Mouse (Mus musculus): Measurements from ENCODE around the gene Mrps15.
"Not testable (repeated sequence)": the region's sequence is repeated elsewhere in the genome, so short reads cannot be mapped to it uniquely, and the experiment has no call there.

Gene Mrps15

GRCm38 (mm10) chr4:126077833-126078232 lies 31.1 kb downstream of the Mrps15 start:
- DNase-seq (ENCODE audit: low spot score): no peak

DNA sequence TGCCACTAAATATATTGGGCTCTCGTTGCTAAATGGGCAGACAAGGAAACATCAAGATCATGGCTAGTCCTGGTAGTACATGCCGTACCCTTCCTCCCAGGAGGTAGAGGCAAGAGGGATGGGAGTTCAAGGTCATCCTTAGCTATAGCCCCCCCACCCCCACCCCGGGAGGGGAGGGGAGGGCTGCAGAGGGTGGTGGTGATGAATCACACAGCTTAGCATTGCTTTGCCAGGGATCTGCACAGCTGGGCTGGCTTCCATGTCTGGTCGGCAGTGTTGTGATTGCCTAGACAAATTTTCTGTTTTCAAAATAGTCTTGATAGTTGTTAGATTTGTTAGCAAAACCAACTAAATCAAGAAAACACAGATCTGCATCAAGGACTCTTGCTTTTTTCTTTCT lies 32.5 kb downstream of the Mrps15 start:
- DNase-seq (ENCODE audit: low spot score): no peak

DNA sequence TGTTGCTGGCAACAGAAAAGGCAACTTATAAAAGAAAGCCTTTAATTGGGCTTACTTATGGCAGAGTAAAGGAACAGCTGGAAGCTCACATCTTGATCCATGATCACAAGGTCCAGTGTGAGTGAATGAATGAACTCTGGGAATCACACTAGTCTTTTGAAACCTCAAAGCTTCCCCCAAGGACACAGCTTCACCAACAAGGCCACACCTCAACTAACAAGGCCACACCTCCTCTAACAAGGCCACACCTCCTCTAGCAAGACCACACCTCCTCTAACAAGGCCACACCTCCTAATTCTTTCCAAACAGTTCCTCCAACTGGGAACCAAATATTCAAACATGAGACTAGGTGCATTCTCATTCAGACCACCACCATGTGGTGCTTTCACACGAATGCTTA lies 34.9 kb downstream of the Mrps15 start:
- no peak for DNase-seq (ENCODE audit: low spot score)

DNA sequence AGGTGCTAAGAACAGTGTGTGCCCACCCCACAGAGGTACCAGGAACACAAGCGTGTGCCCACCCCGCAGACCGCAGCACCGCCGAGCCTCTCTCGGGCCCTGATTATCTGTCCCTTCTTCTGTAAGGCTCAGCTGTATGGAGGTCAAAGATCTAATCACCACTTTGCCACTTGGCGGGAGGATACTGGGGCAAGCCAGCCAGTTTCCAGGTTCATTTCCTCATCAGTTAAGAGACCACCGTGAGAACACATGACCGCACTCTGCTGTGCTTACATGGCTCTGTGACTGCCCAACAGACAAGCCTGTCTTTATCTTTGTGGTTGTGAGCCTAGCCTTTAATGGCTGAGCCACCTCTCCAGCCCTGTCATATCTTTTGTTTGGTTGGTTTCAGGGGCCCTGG lies 36.3 kb downstream of the Mrps15 start:
- no peak for DNase-seq (ENCODE audit: low spot score)

DNA sequence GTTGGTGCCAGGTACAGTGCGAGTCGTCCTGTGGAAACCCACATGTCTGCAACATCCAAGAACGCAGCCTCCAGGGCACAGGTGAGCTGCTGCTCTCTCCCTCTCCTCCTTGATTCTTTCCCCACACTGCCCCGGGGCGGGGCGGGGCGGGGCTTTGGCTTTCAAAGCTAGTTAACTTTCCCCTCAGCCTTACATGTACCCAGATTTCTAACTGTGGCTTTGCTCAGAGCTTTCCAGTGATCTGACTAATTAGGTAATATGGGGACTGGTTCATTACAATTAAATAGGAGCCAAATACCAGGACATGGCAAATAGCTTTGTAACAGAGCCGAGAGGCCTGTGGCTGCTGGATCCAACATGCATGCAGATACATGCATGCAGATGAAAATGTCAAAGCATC lies 37.7 kb downstream of the Mrps15 start:
- no peak for DNase-seq (ENCODE audit: low spot score)

GRCm38 (mm10) chr4:126085996-126086576 lies 39.4 kb downstream of the Mrps15 start:
- DNase-seq (ENCODE audit: low spot score): peak; percentile 75

- no peak for DNase-seq (ENCODE audit: low spot score)
These were observed 43.5 kb downstream of the Mrps15 start for GRCm38 (mm10) chr4:126090101-126090847.

DNA sequence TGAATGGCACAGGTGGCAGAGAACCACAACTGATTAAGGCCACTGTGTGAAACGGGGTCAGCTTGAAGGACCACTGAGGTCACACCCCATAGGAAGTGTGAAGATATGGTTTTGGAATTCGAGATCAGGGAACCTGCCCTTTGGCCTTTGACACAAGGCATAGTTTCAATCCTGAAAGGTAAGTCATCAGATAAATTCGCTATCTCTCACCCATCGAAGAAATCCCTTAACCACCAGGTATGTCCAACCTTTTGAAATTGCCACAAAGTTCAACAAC lies 44.1 kb downstream of the Mrps15 start:
- DNase-seq (ENCODE audit: low spot score): no peak

- DNase-seq (ENCODE audit: low spot score): no peak
These were observed 45.1 kb downstream of the Mrps15 start for GRCm38 (mm10) chr4:126091873-126092272.

DNA sequence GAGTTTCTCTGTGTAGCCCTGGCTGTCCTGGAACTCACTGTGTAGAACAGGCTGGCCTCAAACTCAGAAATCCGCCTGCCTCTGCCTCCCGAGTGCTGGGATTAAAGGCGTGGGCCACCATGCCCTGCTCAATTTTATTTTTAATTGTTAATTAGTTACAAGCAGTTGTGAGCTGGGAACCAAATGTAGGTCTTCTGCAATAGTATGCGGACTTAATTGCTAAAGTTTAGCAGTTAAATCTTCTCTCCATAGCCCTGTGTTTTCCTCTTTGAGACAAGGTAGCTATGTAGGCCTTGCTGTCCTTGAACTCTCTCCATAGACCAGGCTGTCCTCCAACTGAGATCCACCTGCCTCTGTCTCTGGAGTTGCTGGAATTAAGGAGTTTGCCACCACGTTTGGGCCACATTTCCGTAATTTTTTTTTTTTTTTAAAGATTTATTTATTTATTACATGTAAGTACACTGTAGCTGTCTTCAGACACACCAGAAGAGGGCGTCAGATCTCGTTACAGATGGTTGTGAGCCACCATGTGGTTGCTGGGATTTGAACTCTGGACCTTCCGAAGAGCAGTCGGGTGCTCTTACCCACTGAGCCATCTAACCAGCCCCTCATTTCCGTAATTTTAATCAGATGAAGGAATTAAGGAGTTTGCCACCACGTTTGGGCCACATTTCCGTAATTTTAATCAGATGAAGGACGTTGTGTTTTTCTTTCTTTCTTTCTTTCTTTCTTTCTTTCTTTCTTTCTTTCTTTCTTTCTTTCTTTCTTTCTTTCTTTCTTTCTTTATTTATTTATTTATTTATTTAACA lies 49.1 kb downstream of the Mrps15 start:
- DNase-seq (ENCODE audit: low spot score): not testable (repeated sequence)

GRCm38 (mm10) chr4:126096464-126097111 lies 49.9 kb downstream of the Mrps15 start, which contains the start of gene Lsm10:
Gene Lsm10, plus strand, starts transcription at chr4:126096623.
- DNase-seq (ENCODE audit: low spot score): peak; percentile 84

DNA sequence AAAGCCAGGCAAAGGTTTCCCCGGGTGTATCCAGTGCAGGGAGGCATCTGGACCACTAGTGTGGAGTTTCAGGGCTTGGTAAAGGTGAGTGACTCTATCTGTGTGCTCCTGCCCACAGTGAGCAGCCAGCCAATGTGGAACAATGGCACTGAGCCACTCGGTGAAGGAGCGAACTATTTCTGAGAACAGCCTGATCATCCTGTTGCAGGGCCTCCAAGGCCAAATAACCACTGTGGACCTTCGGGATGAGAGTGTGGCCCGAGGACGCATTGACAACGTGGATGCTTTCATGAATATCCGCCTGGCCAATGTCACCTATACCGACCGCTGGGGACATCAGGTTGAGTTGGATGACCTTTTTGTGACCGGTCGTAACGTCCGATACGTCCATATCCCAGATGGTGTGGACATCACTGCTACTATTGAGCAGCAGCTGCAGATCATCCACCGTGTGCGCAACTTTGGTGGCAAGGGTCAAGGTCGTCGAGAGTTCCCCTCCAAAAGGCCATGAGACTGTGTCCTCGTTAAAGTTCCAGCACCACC lies 51.1 kb downstream of the Mrps15 start:
- DNase-seq (ENCODE audit: low spot score): no peak

- DNase-seq (ENCODE audit: low spot score): no peak
These were observed 52.6 kb downstream of the Mrps15 start for GRCm38 (mm10) chr4:126099365-126099764.

DNA sequence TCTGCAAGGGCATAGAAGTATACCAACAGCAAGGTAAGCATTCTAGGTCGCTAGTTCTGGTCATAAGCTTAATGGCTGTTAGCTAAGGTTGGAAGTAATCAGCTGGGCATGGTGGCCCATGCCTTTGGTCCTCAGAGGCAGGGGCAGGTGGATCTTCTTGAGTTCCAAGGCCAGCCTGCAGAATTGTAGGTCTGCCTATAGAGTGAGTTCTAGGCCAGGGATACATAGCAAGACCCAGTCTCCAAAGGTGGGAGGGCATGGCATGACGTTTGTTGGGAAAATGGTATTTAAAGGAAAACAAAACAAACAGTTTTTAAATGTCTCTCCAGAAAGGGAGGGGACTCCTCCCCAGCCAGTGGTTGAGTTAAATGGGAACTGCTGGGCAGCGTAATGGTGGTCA lies 54.0 kb downstream of the Mrps15 start:
- no peak for DNase-seq (ENCODE audit: low spot score)

- DNase-seq (ENCODE audit: low spot score): peak; percentile 40
These were observed 55.5 kb downstream of the Mrps15 start for GRCm38 (mm10) chr4:126102061-126102841.

GRCm38 (mm10) chr4:126103057-126103581 lies 56.4 kb downstream of the Mrps15 start:
- DNase-seq (ENCODE audit: low spot score): peak; percentile 88

GRCm38 (mm10) chr4:126103590-126104068 lies 56.9 kb downstream of the Mrps15 start, which contains the start of gene Stk40:
Gene Stk40, plus strand, starts transcription at chr4:126103957.
- peak; percentile 90 for DNase-seq (ENCODE audit: low spot score)

DNA sequence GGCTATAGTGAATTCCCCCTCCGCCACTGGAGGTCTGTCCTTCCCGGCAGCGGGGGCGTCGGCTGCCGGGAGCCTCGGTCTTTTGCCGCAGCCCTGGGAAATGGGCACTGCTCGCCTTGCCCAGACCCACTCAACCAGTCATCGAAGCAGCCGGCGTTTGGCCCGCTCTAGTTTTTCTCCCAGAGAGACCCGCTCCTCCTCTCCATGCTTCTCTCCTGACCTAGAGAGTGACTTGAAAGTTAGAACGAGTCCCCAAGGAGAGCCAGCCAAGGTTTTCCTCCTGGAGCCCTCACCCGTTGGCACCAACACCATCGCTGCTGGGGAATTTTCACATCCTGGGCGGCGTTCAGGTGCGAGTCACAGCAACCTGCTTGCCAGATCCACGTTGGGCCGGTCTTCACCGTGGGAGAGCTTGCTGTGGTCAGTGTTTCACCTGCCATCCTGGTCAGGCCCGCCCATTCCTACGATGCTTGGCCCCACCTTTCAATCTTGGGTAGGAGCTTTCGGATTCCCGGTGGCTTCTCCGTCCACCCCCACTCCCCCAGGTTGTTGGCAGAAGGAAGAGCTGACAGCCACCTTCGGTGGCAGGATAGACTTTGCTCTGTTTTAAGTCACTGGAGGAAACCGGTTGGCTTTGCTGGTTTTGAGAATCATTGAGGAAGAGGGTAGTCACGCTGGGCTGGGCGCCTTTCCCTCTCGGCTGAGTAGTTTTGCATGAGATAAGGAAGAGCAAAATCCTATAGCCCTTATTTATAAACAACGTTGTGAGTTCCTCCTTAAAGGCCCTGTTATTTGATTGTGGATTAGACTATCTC lies 57.7 kb downstream of the Mrps15 start:
- peak; percentile 34 for DNase-seq (ENCODE audit: low spot score)
